Mouse (Mus musculus): Measurements from ENCODE around the gene Slc6a17. TPM values are rescaled to one million over a fixed set of nuclear protein-coding genes. Genes with fewer than 3 reads are reported as not detected.

The Slc6a17 gene
- polyA plus RNA-seq, 1 experiment from 2014 or later = 3.3 TPM

DNA sequence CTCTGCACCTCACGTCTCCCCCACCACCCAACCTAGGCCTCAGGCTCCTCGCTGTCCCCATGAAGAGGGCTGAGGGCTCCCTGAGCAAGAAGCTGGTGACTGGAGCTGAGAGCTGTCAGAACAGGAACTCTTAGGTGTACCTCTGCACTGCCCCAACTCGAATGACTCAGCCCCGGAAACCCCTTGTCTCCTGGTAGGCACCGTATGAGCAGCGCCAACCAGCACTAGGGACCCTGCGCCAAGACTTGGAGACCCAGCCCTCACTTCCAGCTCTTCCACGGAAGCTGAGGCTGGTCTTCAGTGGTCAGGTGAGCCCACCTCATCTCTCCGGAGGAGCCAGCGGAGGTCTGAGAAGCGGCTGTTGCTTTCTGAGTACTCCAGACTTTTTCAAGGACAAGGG is 49.7 kb downstream of the Slc6a17 start:
- Histone ChIP-seq H3K9ac (ENCODE audit: low read length) (no peak overlapping the region), H3K4me1 (replicated peaks; ENCODE audit: control insufficient read depth, insufficient read depth, low read length) (no peaks in the 10 kb centered on the region), H3K36me3 (ENCODE audit: control insufficient read depth, insufficient read depth, low read length) (no peaks in the 10 kb centered on the region), H3K27ac (ENCODE audit: low read depth) (no peak overlapping the region), H3K27me3 (replicated peaks; ENCODE audit: control insufficient read depth, insufficient read depth, low read length) (peaks cover 25% of the 10 kb centered on the region), H3K4me3 (ENCODE audit: low read depth, low read length) (no peak overlapping the region), H3K9me3 (ENCODE audit: control insufficient read depth, low read length) (no peaks in the 10 kb centered on the region), H3K4me2 (ENCODE audit: low read length) (no peak overlapping the region)
- 88% methylated on average over 11 of the region's 11 CpGs for WGBS
- ATAC-seq (replicated peaks; ENCODE audit: low FRiP score, low TSS enrichment, low read depth) = no peak
- DNase-seq (ENCODE audit: low spot score) = no peak

DNA sequence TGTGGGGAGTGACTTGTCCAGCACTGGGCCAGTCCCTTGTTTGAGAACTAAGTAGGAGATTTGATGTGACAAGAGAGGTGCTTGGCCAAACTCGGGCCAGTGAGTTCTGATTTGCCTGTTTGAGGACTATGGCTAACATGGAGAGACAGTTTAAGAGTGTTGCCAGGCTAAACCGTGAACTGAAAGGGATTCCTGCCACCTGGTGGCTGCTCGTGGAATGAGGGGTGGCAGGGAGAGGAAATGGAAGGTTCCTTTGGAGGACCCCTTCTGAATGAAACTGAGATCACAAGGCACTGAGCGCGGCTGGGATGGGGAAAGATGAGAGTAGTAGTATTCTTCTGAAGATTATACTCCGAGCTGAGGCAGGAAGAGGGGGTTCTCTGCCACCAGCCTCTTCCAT is 51.2 kb downstream of the Slc6a17 start:
- ATAC-seq (replicated peaks; ENCODE audit: low FRiP score, low TSS enrichment, low read depth) = no peak; the same call in 1 of the 2 replicates
- Histone ChIP-seq H3K9ac (ENCODE audit: low read length) (no peak overlapping the region), H3K9me3 (ENCODE audit: control insufficient read depth, low read length) (no peaks in the 10 kb centered on the region), H3K27ac (ENCODE audit: low read depth) (no peak overlapping the region), H3K4me3 (ENCODE audit: low read depth, low read length) (no peak overlapping the region), H3K4me1 (replicated peaks; ENCODE audit: control insufficient read depth, insufficient read depth, low read length) (no peaks in the 10 kb centered on the region), H3K36me3 (ENCODE audit: control insufficient read depth, insufficient read depth, low read length) (no peaks in the 10 kb centered on the region), H3K4me2 (ENCODE audit: low read length) (no peak overlapping the region), H3K27me3 (replicated peaks; ENCODE audit: control insufficient read depth, insufficient read depth, low read length) (peaks cover 39% of the 10 kb centered on the region)
- peak; percentile 88 for DNase-seq (ENCODE audit: low spot score)
- 6% methylated on average over 6 of the region's 6 CpGs for WGBS

DNA sequence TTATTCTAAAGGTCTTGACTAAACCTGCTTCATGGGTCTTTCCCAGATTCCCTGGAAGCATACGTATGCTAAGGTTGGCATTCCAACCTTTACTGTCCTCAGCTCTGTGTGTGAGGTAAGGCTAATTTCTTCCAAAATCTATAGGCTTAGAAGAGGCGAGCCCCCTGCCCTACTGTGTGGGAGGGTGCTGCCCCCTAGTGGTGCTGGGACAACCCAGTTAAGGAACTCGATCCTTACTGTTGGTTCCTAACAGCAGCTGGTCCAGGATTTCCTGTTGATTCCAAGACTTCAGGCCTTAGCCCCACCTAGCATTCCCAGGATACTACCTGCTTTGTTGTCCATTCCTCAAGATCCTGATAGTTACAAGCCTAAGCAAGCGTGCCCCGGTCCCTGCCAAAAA is 55.7 kb downstream of the Slc6a17 start:
- 16% methylated on average over 5 of the region's 5 CpGs for WGBS
- Histone ChIP-seq H3K4me3 (ENCODE audit: low read depth, low read length) (no peak overlapping the region), H3K4me2 (ENCODE audit: low read length) (no peak overlapping the region), H3K4me1 (replicated peaks; ENCODE audit: control insufficient read depth, insufficient read depth, low read length) (peaks cover 18% of the 10 kb centered on the region), H3K9me3 (ENCODE audit: control insufficient read depth, low read length) (no peaks in the 10 kb centered on the region), H3K27me3 (replicated peaks; ENCODE audit: control insufficient read depth, insufficient read depth, low read length) (peaks cover 83% of the 10 kb centered on the region), H3K9ac (ENCODE audit: low read length) (no peak overlapping the region), H3K27ac (ENCODE audit: low read depth) (no peak overlapping the region), H3K36me3 (ENCODE audit: control insufficient read depth, insufficient read depth, low read length) (no peaks in the 10 kb centered on the region)
- ATAC-seq (replicated peaks; ENCODE audit: low FRiP score, low TSS enrichment, low read depth) (no peak), DNase-seq (ENCODE audit: low spot score) (peak; percentile 89)

DNA sequence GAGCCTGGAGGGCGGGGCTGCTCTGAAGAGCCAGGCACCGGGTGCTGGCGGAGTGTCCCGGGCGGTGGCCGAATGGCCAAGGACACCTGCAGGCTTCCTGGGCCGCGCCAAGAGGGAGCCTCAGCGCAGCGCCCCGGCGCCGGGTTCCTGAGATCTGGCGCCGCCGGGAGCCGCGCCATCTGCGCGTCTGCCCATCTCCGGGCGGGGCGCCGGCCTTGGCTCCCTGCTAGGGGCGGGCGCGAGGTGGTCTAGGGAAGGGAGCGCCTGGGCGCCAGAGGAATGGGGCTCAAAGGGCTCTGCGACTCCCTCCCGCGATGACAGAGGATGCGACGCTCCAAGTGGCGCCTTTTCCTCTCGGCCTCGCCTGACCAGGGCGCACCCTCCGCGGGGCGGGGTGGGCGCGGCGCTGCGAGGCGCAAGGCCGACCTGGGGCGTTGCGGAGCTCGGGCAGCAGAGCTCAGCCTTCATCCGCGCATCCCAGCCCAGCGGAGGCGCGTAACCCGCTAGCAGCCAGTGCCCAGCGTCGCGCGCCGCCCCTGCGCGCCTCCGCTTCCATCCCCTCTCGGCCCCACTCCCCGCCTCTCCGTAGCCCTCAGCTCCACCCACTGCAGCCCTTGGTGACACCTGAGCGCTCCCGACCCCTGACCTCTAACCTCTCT is 57.9 kb downstream of the Slc6a17 start:
- Histone ChIP-seq H3K9ac (ENCODE audit: low read length) (no peak overlapping the region), H3K27me3 (replicated peaks; ENCODE audit: control insufficient read depth, insufficient read depth, low read length) (peaks cover 96% of the 10 kb centered on the region), H3K4me2 (ENCODE audit: low read length) (peak overlapping the region; percentile 87), H3K27ac (ENCODE audit: low read depth) (no peak overlapping the region), H3K9me3 (ENCODE audit: control insufficient read depth, low read length) (no peaks in the 10 kb centered on the region), H3K36me3 (ENCODE audit: control insufficient read depth, insufficient read depth, low read length) (no peaks in the 10 kb centered on the region), H3K4me1 (replicated peaks; ENCODE audit: control insufficient read depth, insufficient read depth, low read length) (peaks cover 18% of the 10 kb centered on the region), H3K4me3 (ENCODE audit: low read depth, low read length) (peak overlapping the region; percentile 41)
- ATAC-seq (replicated peaks; ENCODE audit: low FRiP score, low TSS enrichment, low read depth) = peak; percentile 52
- 0% methylated on average over 66 of the region's 69 CpGs for WGBS
- DNase-seq (ENCODE audit: low spot score) = peak; percentile 56

DNA sequence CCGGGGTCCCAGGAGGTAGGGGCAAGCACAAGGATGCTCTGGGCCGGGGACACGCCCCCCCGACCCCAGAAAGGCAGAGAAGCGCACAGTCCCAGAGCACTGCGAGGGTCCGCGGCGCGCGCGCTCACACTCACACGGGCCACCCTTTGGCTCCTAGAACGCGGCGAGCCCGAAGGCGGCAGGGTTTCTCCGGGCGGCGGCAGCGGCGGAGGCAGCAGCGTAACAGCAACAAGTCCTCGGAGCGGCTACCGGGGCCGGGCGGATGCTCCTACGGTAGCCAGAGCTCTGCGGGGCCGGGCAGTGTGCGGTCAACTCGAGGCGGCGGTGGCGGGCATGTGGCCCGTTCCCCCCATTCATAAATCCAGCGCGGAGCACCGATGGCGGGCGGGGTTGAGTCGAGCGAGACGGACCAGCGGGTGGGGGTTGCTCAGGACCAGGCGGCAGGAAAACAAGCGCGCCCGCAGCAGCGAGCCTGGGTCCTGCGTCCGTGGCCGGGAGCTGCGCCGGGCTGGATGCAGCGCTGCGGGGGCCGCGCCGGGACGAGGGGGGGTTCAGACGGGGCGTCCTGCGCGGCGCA is 58.5 kb downstream of the Slc6a17 start, which contains the start of gene Kcnc4:
Gene Kcnc4 (minus strand): TSS at position 357 of the 577 bp plus-strand sequence.
- Histone ChIP-seq H3K9ac (ENCODE audit: low read length) (0 out of 2 replicates have a peak within 1 kb of the TSS, but pooled peaks have one; percentile 5), H3K4me3 (ENCODE audit: low read depth, low read length) (peak within 1 kb of the TSS; percentile 41), H3K9me3 (ENCODE audit: control insufficient read depth, low read length) (no peaks in the 10 kb centered on the region), H3K27ac (ENCODE audit: low read depth) (no peak within 1 kb of the TSS), H3K36me3 (ENCODE audit: control insufficient read depth, insufficient read depth, low read length) (no peaks in the 10 kb centered on the region), H3K4me2 (ENCODE audit: low read length) (peak within 1 kb of the TSS; percentile 87), H3K4me1 (replicated peaks; ENCODE audit: control insufficient read depth, insufficient read depth, low read length) (peaks cover 18% of the 10 kb centered on the region), H3K27me3 (replicated peaks; ENCODE audit: control insufficient read depth, insufficient read depth, low read length) (peaks cover 94% of the 10 kb centered on the region)
- DNase-seq (ENCODE audit: low spot score) (peak; percentile 72), ATAC-seq (replicated peaks; ENCODE audit: low FRiP score, low TSS enrichment, low read depth) (peak; percentile 34; the same call in 1 of the 2 replicates)
- WGBS = under 1% methylated on average over 65 of the region's 68 CpGs

DNA sequence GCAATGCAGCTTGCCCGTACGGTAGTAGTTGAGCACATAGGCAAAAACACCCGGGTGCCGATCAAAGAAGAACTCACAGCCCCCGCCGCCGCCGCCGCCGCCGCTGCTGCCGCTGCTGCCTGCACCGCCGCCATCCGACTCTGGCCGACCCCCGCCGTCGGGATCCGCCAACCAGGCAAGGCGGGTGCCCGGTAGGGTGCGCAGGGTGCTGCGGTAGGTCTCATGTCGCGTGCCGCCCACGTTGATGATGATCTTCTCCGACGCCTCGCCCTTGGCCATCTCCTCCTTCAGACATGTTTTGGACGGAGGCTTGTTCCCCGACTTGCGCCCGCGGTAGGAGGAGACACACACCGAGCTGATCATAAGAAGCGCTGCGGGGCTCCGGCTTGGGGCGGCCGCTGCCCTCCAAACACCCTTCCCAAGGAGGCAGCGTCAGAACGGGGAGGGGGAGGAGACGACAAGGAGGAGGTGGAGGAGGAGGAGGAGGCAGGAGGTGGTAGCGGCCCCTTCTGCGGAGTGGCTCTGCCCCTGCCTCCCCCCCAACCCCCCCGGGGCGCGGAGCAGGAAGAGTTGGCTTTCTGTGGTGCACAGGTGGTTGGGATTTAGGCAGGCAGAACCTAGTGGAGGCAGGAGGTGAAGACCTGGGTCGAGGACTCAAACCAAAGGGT is 59.2 kb downstream of the Slc6a17 start:
- DNase-seq (ENCODE audit: low spot score) = peak; percentile 65
- no peaks in the 10 kb centered on the region for H3K36me3 ChIP-seq (ENCODE audit: control insufficient read depth, insufficient read depth, low read length)
- ATAC-seq (replicated peaks; ENCODE audit: low FRiP score, low TSS enrichment, low read depth) = no peak
- WGBS = under 1% methylated on average over 51 of the region's 51 CpGs
- peak overlapping the region; percentile 41 for H3K4me3 ChIP-seq (ENCODE audit: low read depth, low read length)
- H3K27ac ChIP-seq (ENCODE audit: low read depth) = no peak overlapping the region
- H3K9ac ChIP-seq (ENCODE audit: low read length) = no peak overlapping the region
- peaks cover 89% of the 10 kb centered on the region for H3K27me3 ChIP-seq (replicated peaks; ENCODE audit: control insufficient read depth, insufficient read depth, low read length)
- H3K9me3 ChIP-seq (ENCODE audit: control insufficient read depth, low read length) = no peaks in the 10 kb centered on the region
- H3K4me1 ChIP-seq (replicated peaks; ENCODE audit: control insufficient read depth, insufficient read depth, low read length) = peaks cover 18% of the 10 kb centered on the region
- peak overlapping the region; percentile 87 for H3K4me2 ChIP-seq (ENCODE audit: low read length)

DNA sequence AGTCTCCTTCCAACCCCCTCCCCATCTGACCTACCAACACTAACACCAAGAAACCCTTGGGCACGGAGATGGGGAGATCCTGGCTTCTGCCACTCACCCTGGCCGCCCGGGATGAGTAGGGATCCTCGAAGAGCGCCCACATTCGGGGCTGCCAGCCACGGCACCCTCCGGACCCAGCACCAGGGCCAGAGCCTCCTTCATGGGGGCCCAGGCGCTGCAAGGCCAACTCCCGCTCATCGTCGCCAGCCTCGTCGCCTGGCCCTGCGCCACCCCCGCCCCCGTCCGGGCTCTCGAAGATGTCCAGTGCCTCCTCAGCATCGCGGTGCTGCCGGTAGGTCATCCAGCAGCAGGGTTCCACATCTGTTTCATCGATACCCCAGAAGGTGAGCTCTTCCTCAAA is 59.7 kb downstream of the Slc6a17 start:
- Histone ChIP-seq H3K27ac (ENCODE audit: low read depth) (no peak overlapping the region), H3K9me3 (ENCODE audit: control insufficient read depth, low read length) (no peaks in the 10 kb centered on the region), H3K4me3 (ENCODE audit: low read depth, low read length) (peak overlapping the region; percentile 41), H3K4me2 (ENCODE audit: low read length) (peak overlapping the region; percentile 87), H3K4me1 (replicated peaks; ENCODE audit: control insufficient read depth, insufficient read depth, low read length) (peaks cover 18% of the 10 kb centered on the region), H3K9ac (ENCODE audit: low read length) (no peak overlapping the region), H3K36me3 (ENCODE audit: control insufficient read depth, insufficient read depth, low read length) (no peaks in the 10 kb centered on the region), H3K27me3 (replicated peaks; ENCODE audit: control insufficient read depth, insufficient read depth, low read length) (peaks cover 88% of the 10 kb centered on the region)
- WGBS = 4% methylated on average over 23 of the region's 23 CpGs
- ATAC-seq (replicated peaks; ENCODE audit: low FRiP score, low TSS enrichment, low read depth) (no peak), DNase-seq (ENCODE audit: low spot score) (no peak)

DNA sequence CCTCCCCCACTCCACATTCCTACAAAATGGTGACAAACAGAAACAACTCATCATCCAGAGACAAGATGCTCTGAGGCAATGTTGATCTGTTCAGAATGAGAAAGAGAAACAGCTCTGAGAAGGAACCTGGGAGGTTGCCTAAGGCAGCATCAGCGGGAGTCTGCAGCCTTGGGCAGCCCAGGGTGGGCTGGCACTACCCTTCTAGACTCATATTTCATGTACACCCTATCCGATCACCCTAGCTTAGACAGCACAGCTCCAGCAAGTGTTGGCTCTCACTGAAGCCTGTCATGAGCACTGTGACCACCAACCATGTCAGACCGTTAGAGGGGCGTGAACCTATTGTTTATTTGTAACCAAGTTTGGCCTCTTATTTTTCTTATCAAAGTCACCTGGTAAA is 63.5 kb downstream of the Slc6a17 start:
- 65% methylated on average over 4 of the region's 4 CpGs for WGBS
- no peak overlapping the region for H3K4me3 ChIP-seq (ENCODE audit: low read depth, low read length)
- no peak overlapping the region for H3K4me2 ChIP-seq (ENCODE audit: low read length)
- ATAC-seq (replicated peaks; ENCODE audit: low FRiP score, low TSS enrichment, low read depth) = no peak
- no peak overlapping the region for H3K27ac ChIP-seq (ENCODE audit: low read depth)
- no peak for DNase-seq (ENCODE audit: low spot score)
- H3K27me3 ChIP-seq (replicated peaks; ENCODE audit: control insufficient read depth, insufficient read depth, low read length) = peaks cover 51% of the 10 kb centered on the region
- no peaks in the 10 kb centered on the region for H3K36me3 ChIP-seq (ENCODE audit: control insufficient read depth, insufficient read depth, low read length)
- peaks cover 10% of the 10 kb centered on the region for H3K4me1 ChIP-seq (replicated peaks; ENCODE audit: control insufficient read depth, insufficient read depth, low read length)
- H3K9ac ChIP-seq (ENCODE audit: low read length) = no peak overlapping the region
- no peaks in the 10 kb centered on the region for H3K9me3 ChIP-seq (ENCODE audit: control insufficient read depth, low read length)

Data from intestine, embryonic 14.5 days (tissue).